Mouse (Mus musculus) hindbrain, embryonic 14.5 days (tissue): ENCODE data around the gene Slc50a1. TPM values are rescaled to one million over a fixed set of nuclear protein-coding genes. Genes with fewer than 3 reads are reported as not detected.
A peak's percentile ranks its signal among the peaks of the same experiment; 100 is the strongest.

Experiments
- ATAC-seq: fragments of 200-750 bp; cut with Nextera tagmentation; 2 replicates; pipeline ENCODE4 v1.8.0; 2017; ENCODE audit warnings: moderate number of reproducible peaks, mild to moderate bottlenecking, moderate TSS enrichment, moderate library complexity; ENCODE audit not compliant: low FRiP score
- DNase-seq: peaks from one replicate; pipeline ENCODE4 v3.0.0-alpha.2; 2015; ENCODE audit warnings: low spot score
- H3K27ac ChIP-seq: fragments of 300-500 bp; sonication (generic); 2 replicates; pipeline ENCODE4 v1.5.1; 2014; ENCODE audit warnings: mild to moderate bottlenecking, moderate library complexity
- H3K27me3 ChIP-seq: fragments of 300-500 bp; sonication (generic); 2 replicates; pipeline ENCODE4 v1.6.1; 2014; ENCODE audit warnings: mild to moderate bottlenecking, low read length, mixed read lengths; ENCODE audit not compliant: control insufficient read depth, insufficient read depth
- H3K36me3 ChIP-seq: fragments of 300-500 bp; sonication (generic); replicated peaks from 2 replicates; pipeline ENCODE4 v1.6.1; 2014; ENCODE audit not compliant: control insufficient read depth, insufficient read depth
- H3K4me1 ChIP-seq: fragments of 300-500 bp; sonication (generic); replicated peaks from 2 replicates; pipeline ENCODE4 v1.6.1; 2014; ENCODE audit warnings: antibody characterized with exemption, low read length, mixed read lengths; ENCODE audit not compliant: control insufficient read depth, insufficient read depth
- H3K4me2 ChIP-seq: fragments of 300-500 bp; sonication (generic); replicated peaks from 2 replicates; pipeline ENCODE4 v1.6.1; 2014; ENCODE audit warnings: mild to moderate bottlenecking, moderate library complexity
- H3K4me3 ChIP-seq: fragments of 300-500 bp; sonication (generic); replicated peaks from 2 replicates; pipeline ENCODE4 v1.5.1; 2014; ENCODE audit warnings: mild to moderate bottlenecking, low read length
- H3K9ac ChIP-seq: fragments of 300-500 bp; sonication (generic); 2 replicates; pipeline ENCODE4 v1.6.1; 2014
- H3K9me3 ChIP-seq: fragments of 300-500 bp; sonication (generic); 2 replicates; pipeline ENCODE4 v1.6.1; 2016; ENCODE audit warnings: low read length; ENCODE audit not compliant: control insufficient read depth
- WGBS: fragments of 180-500 bp; shearing (Covaris S2); extraction: QIAGEN DNeasy Blood & Tissue Kit; methylation state at CpG from one replicate; pipeline ENCODE4 v1.1.7; 2014; 5-methylcytosine and 5-hydroxymethylcytosine counted together
- polyA plus RNA-seq: library from polyadenylated mRNA; unstranded; fragments of >200 nt; fragmentation: Nextera tagmentation; extraction: Ambion mirVana; gene quantifications from 2 replicates; pipeline ENCODE4 v1.2.1, GENCODE M21; 2014

The Slc50a1 gene
- polyA plus RNA-seq, 1 experiment from 2014 or later, result 38.8 TPM

GRCm38 (mm10) chr3:89231772-89232275 is 38.5 kb downstream of the Slc50a1 start:
- H3K27me3 ChIP-seq, result no peaks in the 10 kb centered on the region
- H3K4me2 ChIP-seq, result no peak overlapping the region
- ATAC-seq (no peak), DNase-seq (no peak)
- H3K36me3 ChIP-seq, result peaks cover 40% of the 10 kb centered on the region
- no peak overlapping the region for H3K27ac ChIP-seq
- H3K4me1 ChIP-seq, result peaks cover 10% of the 10 kb centered on the region
- H3K9me3 ChIP-seq, result no peaks in the 10 kb centered on the region
- H3K4me3 ChIP-seq, result no peak overlapping the region
- H3K9ac ChIP-seq, result no peak overlapping the region
- WGBS, result 70% methylated on average over 16 of the region's 16 CpGs

DNA sequence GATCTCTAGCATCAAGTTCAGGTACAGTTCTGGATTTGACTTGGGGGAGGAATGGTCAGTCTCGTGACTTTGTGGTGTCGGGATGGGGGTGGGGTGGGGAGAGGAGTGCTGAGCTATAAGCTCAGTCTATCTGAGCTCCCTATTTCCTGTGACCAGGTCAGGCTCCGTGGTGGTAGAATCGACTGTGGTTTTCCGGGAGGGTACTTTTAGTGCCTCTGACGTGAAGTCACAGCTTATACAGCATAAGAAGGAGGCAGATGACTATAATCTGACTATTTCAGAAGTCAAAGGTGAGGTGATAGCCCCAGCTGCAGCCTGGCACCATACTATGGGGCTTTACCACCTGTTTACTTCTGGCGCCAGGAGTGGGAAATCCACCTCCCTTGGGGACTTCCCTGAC is 39.0 kb downstream of the Slc50a1 start:
- 83% methylated on average over 7 of the region's 7 CpGs for WGBS
- H3K27ac ChIP-seq, result no peak overlapping the region
- no peaks in the 10 kb centered on the region for H3K27me3 ChIP-seq
- no peak overlapping the region for H3K4me2 ChIP-seq
- no peak overlapping the region for H3K9ac ChIP-seq
- no peak for DNase-seq
- H3K9me3 ChIP-seq, result no peaks in the 10 kb centered on the region
- no peak overlapping the region for H3K4me3 ChIP-seq
- peaks cover 15% of the 10 kb centered on the region for H3K4me1 ChIP-seq
- H3K36me3 ChIP-seq, result peaks cover 35% of the 10 kb centered on the region
- no peak for ATAC-seq

DNA sequence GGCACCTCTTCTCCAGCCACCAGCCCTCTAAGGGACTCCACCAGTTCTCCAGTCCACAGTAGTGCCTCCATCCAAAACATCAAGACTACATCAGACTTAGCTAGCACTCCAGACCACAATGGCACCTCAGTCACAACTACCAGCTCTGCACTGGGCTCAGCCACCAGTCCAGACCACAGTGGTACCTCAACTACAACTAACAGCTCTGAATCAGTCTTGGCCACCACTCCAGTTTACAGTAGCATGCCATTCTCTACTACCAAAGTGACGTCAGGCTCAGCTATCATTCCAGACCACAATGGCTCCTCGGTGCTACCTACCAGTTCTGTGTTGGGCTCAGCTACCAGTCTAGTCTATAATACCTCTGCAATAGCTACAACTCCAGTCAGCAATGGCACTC is 39.8 kb downstream of the Slc50a1 start:
- Histone ChIP-seq H3K27me3 (no peaks in the 10 kb centered on the region), H3K9ac (no peak overlapping the region), H3K4me1 (peaks cover 19% of the 10 kb centered on the region), H3K9me3 (no peaks in the 10 kb centered on the region), H3K4me3 (no peak overlapping the region), H3K4me2 (no peak overlapping the region), H3K36me3 (peaks cover 27% of the 10 kb centered on the region), H3K27ac (no peak overlapping the region)
- ATAC-seq (no peak), DNase-seq (no peak)
- 92% methylated on average over 2 of the region's 2 CpGs for WGBS

DNA sequence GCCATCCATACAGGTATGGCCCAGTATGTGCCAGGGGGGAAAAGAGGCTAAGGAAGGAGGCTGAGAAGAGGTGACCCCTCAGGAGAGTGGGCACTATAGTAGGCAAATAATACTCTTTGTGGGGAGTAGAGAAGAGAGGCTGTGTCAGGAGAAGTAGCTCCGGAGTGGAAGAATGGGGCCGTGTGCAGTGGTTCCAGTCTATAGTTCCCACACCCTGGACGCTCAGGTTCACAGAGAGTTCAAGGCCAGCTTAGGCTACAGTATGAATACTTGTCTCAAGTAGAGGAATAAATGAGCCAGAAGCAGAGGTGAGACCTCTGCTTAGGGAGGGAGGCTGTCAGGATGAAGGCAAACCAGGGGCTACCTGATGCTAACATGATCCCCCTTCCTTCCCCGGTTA is 41.1 kb downstream of the Slc50a1 start:
- 59% methylated on average over 4 of the region's 4 CpGs for WGBS
- no peak overlapping the region for H3K9ac ChIP-seq
- no peaks in the 10 kb centered on the region for H3K27me3 ChIP-seq
- DNase-seq, result no peak
- peaks cover 14% of the 10 kb centered on the region for H3K36me3 ChIP-seq
- H3K4me1 ChIP-seq, result peaks cover 31% of the 10 kb centered on the region
- ATAC-seq, result no peak
- no peak overlapping the region for H3K27ac ChIP-seq
- no peak overlapping the region for H3K4me3 ChIP-seq
- no peak overlapping the region for H3K4me2 ChIP-seq
- H3K9me3 ChIP-seq, result no peaks in the 10 kb centered on the region

- DNase-seq, result no peak
- H3K9ac ChIP-seq, result peak within 1 kb of the TSS; percentile 18; the same call in 1 of the 2 replicates
- peaks cover 35% of the 10 kb centered on the region for H3K4me1 ChIP-seq
- WGBS, result 35% methylated on average over 10 of the region's 10 CpGs
- H3K4me2 ChIP-seq, result peak within 1 kb of the TSS; percentile 56
- H3K27ac ChIP-seq, result peak within 1 kb of the TSS; percentile 51
- no peaks in the 10 kb centered on the region for H3K9me3 ChIP-seq
- no peaks in the 10 kb centered on the region for H3K27me3 ChIP-seq
- peaks cover 10% of the 10 kb centered on the region for H3K36me3 ChIP-seq
- peak within 1 kb of the TSS; percentile 38 for H3K4me3 ChIP-seq
- ATAC-seq, result no peak
Measured at GRCm38 (mm10) chr3:89228836-89229235, 41.5 kb downstream of the Slc50a1 start, which contains the start of gene Muc1. Gene Muc1, plus strand, starts transcription at chr3:89229057.

GRCm38 (mm10) chr3:89228180-89228549 is 42.2 kb downstream of the Slc50a1 start:
- Histone ChIP-seq H3K4me3 (peak overlapping the region; percentile 38), H3K9me3 (no peaks in the 10 kb centered on the region), H3K27ac (peak overlapping the region; percentile 51; the same call in 1 of the 2 replicates), H3K4me2 (peak overlapping the region; percentile 56), H3K4me1 (peaks cover 35% of the 10 kb centered on the region), H3K36me3 (peaks cover 3% of the 10 kb centered on the region; the same call in 1 of the 2 replicates), H3K9ac (peak overlapping the region; percentile 18; the same call in 1 of the 2 replicates), H3K27me3 (no peaks in the 10 kb centered on the region)
- ATAC-seq, result no peak
- DNase-seq, result peak; percentile 89
- WGBS, result under 1% methylated on average over 20 of the region's 20 CpGs

GRCm38 (mm10) chr3:89227307-89228179 is 42.8 kb downstream of the Slc50a1 start:
- peaks cover 35% of the 10 kb centered on the region for H3K4me1 ChIP-seq
- H3K27ac ChIP-seq, result peak overlapping the region; percentile 81
- DNase-seq (peak; percentile 90), ATAC-seq (peak; percentile 67)
- H3K4me3 ChIP-seq, result peak overlapping the region; percentile 38
- peak overlapping the region; percentile 66 for H3K9ac ChIP-seq
- WGBS, result 2% methylated on average over 41 of the region's 41 CpGs
- no peaks in the 10 kb centered on the region for H3K27me3 ChIP-seq
- H3K9me3 ChIP-seq, result no peaks in the 10 kb centered on the region
- peak overlapping the region; percentile 56 for H3K4me2 ChIP-seq
- no peaks in the 10 kb centered on the region for H3K36me3 ChIP-seq

DNA sequence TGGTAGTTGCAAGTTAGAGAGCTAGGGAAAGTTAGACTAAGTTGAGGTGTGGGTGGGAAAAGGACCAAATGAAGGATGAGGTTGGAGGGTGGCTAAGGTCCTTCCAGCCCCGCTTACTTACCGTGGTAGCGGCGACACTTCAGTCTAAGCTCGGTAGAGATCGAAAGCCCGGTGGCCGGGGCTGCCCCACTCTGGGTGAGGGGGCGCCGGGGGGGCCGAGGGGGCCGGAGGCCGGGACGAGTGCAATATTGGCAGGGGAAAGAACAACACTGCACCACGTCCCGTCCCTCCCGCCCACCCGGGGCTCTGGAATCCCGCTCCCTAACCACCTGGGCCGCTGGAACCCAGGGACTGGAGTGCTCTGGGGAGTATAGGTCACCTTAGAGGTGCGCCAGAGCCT is 43.5 kb downstream of the Slc50a1 start, which contains the start of gene Mtx1:
Gene Mtx1, minus strand, starts transcription at position 189 of the 400 bp plus-strand sequence.
- Histone ChIP-seq H3K27me3 (no peaks in the 10 kb centered on the region), H3K27ac (peak within 1 kb of the TSS; percentile 81), H3K4me3 (peak within 1 kb of the TSS; percentile 38), H3K9ac (peak within 1 kb of the TSS; percentile 66), H3K36me3 (no peaks in the 10 kb centered on the region; the same call in 1 of the 2 replicates), H3K4me1 (peaks cover 35% of the 10 kb centered on the region), H3K4me2 (peak within 1 kb of the TSS; percentile 56), H3K9me3 (no peaks in the 10 kb centered on the region)
- DNase-seq (no peak), ATAC-seq (no peak)
- 3% methylated on average over 21 of the region's 21 CpGs for WGBS

- WGBS, result 8% methylated on average over 11 of the region's 11 CpGs
- ATAC-seq, result no peak
- H3K4me1 ChIP-seq, result peaks cover 35% of the 10 kb centered on the region
Measured at GRCm38 (mm10) chr3:89226361-89226760, 44.0 kb downstream of the Slc50a1 start.

More at GRCm38 (mm10) chr3:89226361-89226760, 44.0 kb downstream of the Slc50a1 start:
- H3K27ac ChIP-seq, result peak overlapping the region; percentile 81
- no peaks in the 10 kb centered on the region for H3K9me3 ChIP-seq
- no peak for DNase-seq
- H3K4me3 ChIP-seq, result peak overlapping the region; percentile 38
- H3K4me2 ChIP-seq, result peak overlapping the region; percentile 56
- no peaks in the 10 kb centered on the region for H3K27me3 ChIP-seq
- H3K9ac ChIP-seq, result peak overlapping the region; percentile 66
- no peaks in the 10 kb centered on the region; the same call in 1 of the 2 replicates for H3K36me3 ChIP-seq
